Mouse (Mus musculus) intestine, postnatal 0 days (tissue): Measurements from ENCODE around the gene Krt84. TPM values are rescaled to one million over a fixed set of nuclear protein-coding genes. Genes with fewer than 3 reads are reported as not detected.

Experiments used
- ATAC-seq: fragments of 200-750 bp; cut with Nextera tagmentation; 2 replicates; pipeline ENCODE4 v1.8.0; 2017; ENCODE audit warnings: mild to moderate bottlenecking, moderate TSS enrichment, moderate library complexity
- H3K27ac ChIP-seq: fragments of 300-500 bp; sonication (generic); 2 replicates; pipeline ENCODE4 v1.5.1; 2014; ENCODE audit warnings: mild to moderate bottlenecking, low read depth, low read length, moderate library complexity
- H3K27me3 ChIP-seq: fragments of 300-500 bp; sonication (generic); replicated peaks from 2 replicates; pipeline ENCODE4 v1.6.1; 2014; ENCODE audit warnings: low read length, mixed read lengths; ENCODE audit not compliant: control insufficient read depth, insufficient read depth
- H3K36me3 ChIP-seq: fragments of 300-500 bp; sonication (generic); 2 replicates; pipeline ENCODE4 v1.6.1; 2014; ENCODE audit warnings: mild to moderate bottlenecking, moderate library complexity; ENCODE audit not compliant: control insufficient read depth, insufficient read depth
- H3K4me1 ChIP-seq: fragments of 300-500 bp; sonication (generic); replicated peaks from 2 replicates; pipeline ENCODE4 v1.6.1; 2014; ENCODE audit warnings: antibody characterized with exemption, low read length, mixed read lengths; ENCODE audit not compliant: control insufficient read depth, insufficient read depth
- H3K4me2 ChIP-seq: fragments of 300-500 bp; sonication (generic); replicated peaks from 2 replicates; pipeline ENCODE4 v1.6.1; 2014; ENCODE audit warnings: low read depth, mild to moderate bottlenecking, moderate library complexity
- H3K4me3 ChIP-seq: fragments of 300-500 bp; sonication (generic); 2 replicates; pipeline ENCODE4 v1.5.1; 2014; ENCODE audit warnings: low read depth, low read length
- H3K9ac ChIP-seq: fragments of 300-500 bp; sonication (generic); 2 replicates; pipeline ENCODE4 v1.6.1; 2014; ENCODE audit warnings: mild to moderate bottlenecking, low read depth, low read length
- H3K9me3 ChIP-seq: fragments of 300-500 bp; sonication (generic); 2 replicates; pipeline ENCODE4 v1.6.1; 2016; ENCODE audit warnings: mixed run types; ENCODE audit not compliant: control insufficient read depth
- CTCF ChIP-seq: sonication (generic); IDR thresholded peaks from 2 replicates; pipeline ENCODE4 v1.5.1; 2016; ENCODE audit warnings: low read depth, mild to moderate bottlenecking, control low read depth, antibody characterized with exemption, moderate library complexity
- WGBS: fragments of 180-500 bp; shearing (Covaris S2); extraction: QIAGEN DNeasy Blood & Tissue Kit; methylation state at CpG from one replicate; pipeline ENCODE4 v1.1.7; 2014; 5-methylcytosine and 5-hydroxymethylcytosine counted together
- polyA plus RNA-seq: library from polyadenylated mRNA; unstranded; fragments of >200 nt; fragmentation: Nextera tagmentation; extraction: Ambion mirVana; gene quantifications from 2 replicates; pipeline ENCODE4 v1.2.1, GENCODE M21; 2015

The Krt84 gene
- polyA plus RNA-seq, 1 experiment from 2014 or later = 0.21 TPM

- WGBS = 40% methylated on average over 8 of the region's 8 CpGs
- H3K9me3 ChIP-seq = no peaks in the 10 kb centered on the region
- H3K9ac ChIP-seq = no peak overlapping the region
- H3K4me1 ChIP-seq = no peaks in the 10 kb centered on the region
- no peaks in the 10 kb centered on the region for H3K36me3 ChIP-seq
- H3K4me3 ChIP-seq = no peak overlapping the region
- no peak for ATAC-seq
- no peak overlapping the region for H3K4me2 ChIP-seq
- no peaks in the 10 kb centered on the region for H3K27me3 ChIP-seq
- H3K27ac ChIP-seq = no peak overlapping the region
- TF ChIP-seq CTCF = no peak
Measured at GRCm38 (mm10) chr15:101492718-101493117, 39.9 kb downstream of the Krt84 start.

GRCm38 (mm10) chr15:101491431-101491830 is 41.2 kb downstream of the Krt84 start, which contains the start of gene Krt83:
TSS of gene Krt83 (minus strand) at chr15:101491512.
- no peak within 1 kb of the TSS for H3K9ac ChIP-seq
- no peak within 1 kb of the TSS for H3K4me2 ChIP-seq
- H3K4me1 ChIP-seq = no peaks in the 10 kb centered on the region
- 60% methylated on average over 6 of the region's 6 CpGs for WGBS
- H3K27me3 ChIP-seq = no peaks in the 10 kb centered on the region
- TF ChIP-seq CTCF = no peak
- no peak within 1 kb of the TSS for H3K4me3 ChIP-seq
- H3K9me3 ChIP-seq = no peaks in the 10 kb centered on the region
- no peak within 1 kb of the TSS for H3K27ac ChIP-seq
- H3K36me3 ChIP-seq = no peaks in the 10 kb centered on the region
- no peak for ATAC-seq

- WGBS = 88% methylated on average over 11 of the region's 11 CpGs
- no peaks in the 10 kb centered on the region for H3K4me1 ChIP-seq
- H3K36me3 ChIP-seq = no peaks in the 10 kb centered on the region
- H3K4me2 ChIP-seq = no peak overlapping the region
- no peaks in the 10 kb centered on the region for H3K9me3 ChIP-seq
- ATAC-seq = no peak
- no peak overlapping the region for H3K4me3 ChIP-seq
- no peak overlapping the region for H3K9ac ChIP-seq
- H3K27ac ChIP-seq = no peak overlapping the region
- no peak for TF ChIP-seq CTCF
- no peaks in the 10 kb centered on the region for H3K27me3 ChIP-seq
Measured at GRCm38 (mm10) chr15:101485911-101486635, 46.5 kb downstream of the Krt84 start.

- TF ChIP-seq CTCF = no peak
- 67% methylated on average over 1 of the region's 1 CpGs for WGBS
- Histone ChIP-seq H3K27me3 (no peaks in the 10 kb centered on the region), H3K4me2 (no peak overlapping the region), H3K9ac (no peak overlapping the region), H3K36me3 (no peaks in the 10 kb centered on the region), H3K4me1 (no peaks in the 10 kb centered on the region), H3K9me3 (no peaks in the 10 kb centered on the region), H3K27ac (no peak overlapping the region), H3K4me3 (no peak overlapping the region)
- ATAC-seq = no peak
Measured at GRCm38 (mm10) chr15:101484939-101485338, 47.7 kb downstream of the Krt84 start.

- H3K9ac ChIP-seq = no peak overlapping the region
- ATAC-seq = no peak
- peaks cover 11% of the 10 kb centered on the region for H3K27me3 ChIP-seq
- no peak for TF ChIP-seq CTCF
- H3K27ac ChIP-seq = no peak overlapping the region
- no peak overlapping the region for H3K4me3 ChIP-seq
- no peak overlapping the region for H3K4me2 ChIP-seq
- no peaks in the 10 kb centered on the region for H3K9me3 ChIP-seq
- no peaks in the 10 kb centered on the region for H3K36me3 ChIP-seq
- no peaks in the 10 kb centered on the region for H3K4me1 ChIP-seq
- WGBS = 94% methylated on average over 1 of the region's 1 CpGs
Measured at GRCm38 (mm10) chr15:101483646-101484045, 49.0 kb downstream of the Krt84 start.

GRCm38 (mm10) chr15:101482056-101482455 is 50.6 kb downstream of the Krt84 start:
- Histone ChIP-seq H3K4me2 (no peak overlapping the region), H3K27ac (no peak overlapping the region), H3K4me3 (no peak overlapping the region), H3K4me1 (no peaks in the 10 kb centered on the region), H3K36me3 (no peaks in the 10 kb centered on the region), H3K9me3 (no peaks in the 10 kb centered on the region), H3K9ac (no peak overlapping the region), H3K27me3 (peaks cover 11% of the 10 kb centered on the region)
- no peak for ATAC-seq
- no peak for TF ChIP-seq CTCF
- WGBS = 47% methylated on average over 4 of the region's 4 CpGs
